Mouse (Mus musculus): ENCODE results near the gene Zfp760. TPM values are rescaled to one million over a fixed set of nuclear protein-coding genes. Genes with fewer than 3 reads are reported as not detected.
"Not testable (repeated sequence)": the region's sequence is repeated elsewhere in the genome, so short reads cannot be mapped to it uniquely, and the experiment has no call there.

Gene Zfp760
- 10.5 and 12.1 TPM in 2 replicates for total RNA-seq (2014; rRNA removed)
- polyA plus RNA-seq (2015; fragmentation: Nextera tagmentation; extraction: Ambion mirVana), result 5.5 and 6.3 TPM in 2 replicates

GRCm38 (mm10) chr17:21707343-21707996 is at the start of gene Zfp760:
Gene Zfp760, plus strand, starts transcription at chr17:21707741.
- H3K4me3 ChIP-seq (ENCODE audit: low read depth, low read length), result peak within 1 kb of the TSS; percentile 46

GRCm38 (mm10) chr17:21678826-21679225 is 28.7 kb upstream of the Zfp760 start:
- DNase-seq; H3K4me2 ChIP-seq (ENCODE audit: low read depth); H3K9me3 ChIP-seq (ENCODE audit: low read length); H3K4me1 ChIP-seq (ENCODE audit: insufficient read depth); H3K27ac ChIP-seq (ENCODE audit: low read depth, low read length); H3K27me3 ChIP-seq (ENCODE audit: insufficient read depth, low read length); H3K36me3 ChIP-seq (ENCODE audit: insufficient read depth); H3K9ac ChIP-seq; H3K4me3 ChIP-seq (ENCODE audit: low read depth, low read length); ATAC-seq: not testable (repeated sequence)
- 4% methylated on average over 1 of the region's 1 CpGs for WGBS

More at GRCm38 (mm10) chr17:21707343-21707996, at the start of gene Zfp760:
- TF ChIP-seq CTCF (IDR thresholded peaks at IDR 0.05; ENCODE audit: low read depth), result no peak
- DNase-seq, result peak; percentile 83
- Histone ChIP-seq H3K4me1 (ENCODE audit: insufficient read depth) (peaks cover 3% of the 10 kb centered on the region; the same call in 1 of the 2 replicates), H3K4me2 (ENCODE audit: low read depth) (peak within 1 kb of the TSS; percentile 62), H3K9me3 (ENCODE audit: low read length) (no peaks in the 10 kb centered on the region), H3K36me3 (ENCODE audit: insufficient read depth) (0 out of 2 replicates have a peak, but pooled peaks cover 8% of the 10 kb centered on the region), H3K9ac (peak within 1 kb of the TSS; percentile 59), H3K27ac (ENCODE audit: low read depth, low read length) (peak within 1 kb of the TSS; percentile 67), H3K27me3 (ENCODE audit: insufficient read depth, low read length) (no peaks in the 10 kb centered on the region)
- 4% methylated on average over 26 of the region's 26 CpGs for WGBS
- peak; percentile 97 for ATAC-seq

- ATAC-seq (peak; percentile 99), DNase-seq (peak; percentile 80)
- peak overlapping the region; percentile 37 for H3K4me3 ChIP-seq (ENCODE audit: low read depth, low read length)
- no peaks in the 10 kb centered on the region for H3K27me3 ChIP-seq (ENCODE audit: insufficient read depth, low read length)
- no peaks in the 10 kb centered on the region for H3K9me3 ChIP-seq (ENCODE audit: low read length)
- 0 out of 2 replicates have a peak, but pooled peaks cover 4% of the 10 kb centered on the region for H3K4me1 ChIP-seq (ENCODE audit: insufficient read depth)
- 0 out of 2 replicates have a peak overlapping the region, but pooled peaks have one; percentile 29 for H3K27ac ChIP-seq (ENCODE audit: low read depth, low read length)
- 8% methylated on average over 9 of the region's 9 CpGs for WGBS
- peak; percentile 61 for TF ChIP-seq CTCF (IDR thresholded peaks at IDR 0.05; ENCODE audit: low read depth)
- peak overlapping the region; percentile 44 for H3K9ac ChIP-seq
- H3K4me2 ChIP-seq (ENCODE audit: low read depth), result peak overlapping the region; percentile 57
- H3K36me3 ChIP-seq (ENCODE audit: insufficient read depth), result no peaks in the 10 kb centered on the region
Observed at GRCm38 (mm10) chr17:21679273-21680018, 28.1 kb upstream of the Zfp760 start.

GRCm38 (mm10) chr17:21680019-21680376 is 27.5 kb upstream of the Zfp760 start:
- peak overlapping the region; percentile 57 for H3K4me2 ChIP-seq (ENCODE audit: low read depth)
- H3K4me3 ChIP-seq (ENCODE audit: low read depth, low read length), result peak overlapping the region; percentile 37
- 1% methylated on average over 10 of the region's 10 CpGs for WGBS
- ATAC-seq, result peak; percentile 79
- peak overlapping the region; percentile 44 for H3K9ac ChIP-seq
- not testable (repeated sequence) for H3K27me3 ChIP-seq (ENCODE audit: insufficient read depth, low read length); H3K36me3 ChIP-seq (ENCODE audit: insufficient read depth); H3K4me1 ChIP-seq (ENCODE audit: insufficient read depth); H3K9me3 ChIP-seq (ENCODE audit: low read length); DNase-seq; H3K27ac ChIP-seq (ENCODE audit: low read depth, low read length)

- ATAC-seq (no peak), DNase-seq (no peak)
- Histone ChIP-seq H3K9me3 (ENCODE audit: low read length) (no peaks in the 10 kb centered on the region), H3K4me3 (ENCODE audit: low read depth, low read length) (no peak within 1 kb of the TSS), H3K9ac (no peak within 1 kb of the TSS), H3K27ac (ENCODE audit: low read depth, low read length) (no peak within 1 kb of the TSS), H3K4me2 (ENCODE audit: low read depth) (no peak within 1 kb of the TSS), H3K27me3 (ENCODE audit: insufficient read depth, low read length) (no peaks in the 10 kb centered on the region), H3K36me3 (ENCODE audit: insufficient read depth) (peaks cover 20% of the 10 kb centered on the region), H3K4me1 (ENCODE audit: insufficient read depth) (no peaks in the 10 kb centered on the region)
- WGBS, result 91% methylated on average over 3 of the region's 3 CpGs
- no peak for TF ChIP-seq CTCF (IDR thresholded peaks at IDR 0.05; ENCODE audit: low read depth)
Observed at GRCm38 (mm10) chr17:21691560-21691959, 16.0 kb upstream of the Zfp760 start, which contains the start of gene Gm10226. Gene Gm10226, plus strand, starts transcription at chr17:21691860.

- peaks cover 20% of the 10 kb centered on the region for H3K36me3 ChIP-seq (ENCODE audit: insufficient read depth)
- ATAC-seq (no peak), DNase-seq (no peak)
- TF ChIP-seq CTCF (IDR thresholded peaks at IDR 0.05; ENCODE audit: low read depth), result no peak
- H3K9me3 ChIP-seq (ENCODE audit: low read length), result no peaks in the 10 kb centered on the region
- no peak overlapping the region for H3K9ac ChIP-seq
- no peak overlapping the region for H3K27ac ChIP-seq (ENCODE audit: low read depth, low read length)
- H3K4me2 ChIP-seq (ENCODE audit: low read depth), result no peak overlapping the region
- no peak overlapping the region for H3K4me3 ChIP-seq (ENCODE audit: low read depth, low read length)
- H3K4me1 ChIP-seq (ENCODE audit: insufficient read depth), result no peaks in the 10 kb centered on the region
- 81% methylated on average over 3 of the region's 3 CpGs for WGBS
- H3K27me3 ChIP-seq (ENCODE audit: insufficient read depth, low read length), result no peaks in the 10 kb centered on the region
Observed at GRCm38 (mm10) chr17:21693342-21693741, 14.2 kb upstream of the Zfp760 start.

GRCm38 (mm10) chr17:21696073-21696472 is 11.5 kb upstream of the Zfp760 start:
- no peak overlapping the region for H3K9ac ChIP-seq
- H3K4me3 ChIP-seq (ENCODE audit: low read depth, low read length), result no peak overlapping the region
- no peak for DNase-seq
- no peak for TF ChIP-seq CTCF (IDR thresholded peaks at IDR 0.05; ENCODE audit: low read depth)
- ATAC-seq, result no peak
- H3K36me3 ChIP-seq (ENCODE audit: insufficient read depth), result peaks cover 7% of the 10 kb centered on the region; the same call in 1 of the 2 replicates
- H3K4me1 ChIP-seq (ENCODE audit: insufficient read depth), result no peaks in the 10 kb centered on the region
- no peaks in the 10 kb centered on the region for H3K27me3 ChIP-seq (ENCODE audit: insufficient read depth, low read length)
- no peaks in the 10 kb centered on the region for H3K9me3 ChIP-seq (ENCODE audit: low read length)
- no peak overlapping the region for H3K4me2 ChIP-seq (ENCODE audit: low read depth)
- H3K27ac ChIP-seq (ENCODE audit: low read depth, low read length), result no peak overlapping the region

Measured in forebrain, postnatal 0 days (tissue).